Mouse (Mus musculus): Measurements from ENCODE around the gene Mob3a. TPM values are rescaled to one million over a fixed set of nuclear protein-coding genes. Genes with fewer than 3 reads are reported as not detected.

The Mob3a gene
- polyA plus RNA-seq, 1 experiment from 2014 or later = 60.3 TPM

- Histone ChIP-seq H3K36me3 (ENCODE audit: control insufficient read depth, insufficient read depth, low read length) (peaks cover 19% of the 10 kb centered on the region), H3K27me3 (ENCODE audit: control insufficient read depth, insufficient read depth, low read length) (no peaks in the 10 kb centered on the region), H3K9me3 (ENCODE audit: control insufficient read depth, low read length) (no peaks in the 10 kb centered on the region), H3K27ac (ENCODE audit: low read depth, low read length) (no peak overlapping the region), H3K4me2 (ENCODE audit: low read depth) (no peak overlapping the region), H3K9ac (ENCODE audit: low read length) (no peak overlapping the region), H3K4me1 (ENCODE audit: control insufficient read depth, insufficient read depth, low read length) (0 out of 2 replicates have a peak, but pooled peaks cover 4% of the 10 kb centered on the region), H3K4me3 (ENCODE audit: low read depth, low read length) (no peak overlapping the region)
- WGBS = 50% methylated on average over 5 of the region's 5 CpGs
- ATAC-seq (ENCODE audit: insufficient read depth, low FRiP score, low TSS enrichment) (no peak), DNase-seq (ENCODE audit: low spot score) (no peak)
Measured at GRCm38 (mm10) chr10:80663485-80664196, 38.1 kb downstream of the Mob3a start.

- Histone ChIP-seq H3K27me3 (ENCODE audit: control insufficient read depth, insufficient read depth, low read length) (no peaks in the 10 kb centered on the region), H3K36me3 (ENCODE audit: control insufficient read depth, insufficient read depth, low read length) (no peaks in the 10 kb centered on the region), H3K9ac (ENCODE audit: low read length) (no peak overlapping the region), H3K4me1 (ENCODE audit: control insufficient read depth, insufficient read depth, low read length) (0 out of 2 replicates have a peak, but pooled peaks cover 4% of the 10 kb centered on the region), H3K9me3 (ENCODE audit: control insufficient read depth, low read length) (no peaks in the 10 kb centered on the region), H3K4me3 (ENCODE audit: low read depth, low read length) (no peak overlapping the region), H3K4me2 (ENCODE audit: low read depth) (no peak overlapping the region), H3K27ac (ENCODE audit: low read depth, low read length) (no peak overlapping the region)
- WGBS = 36% methylated on average over 5 of the region's 5 CpGs
- DNase-seq (ENCODE audit: low spot score) (peak; percentile 47), ATAC-seq (ENCODE audit: insufficient read depth, low FRiP score, low TSS enrichment) (no peak)
Measured at GRCm38 (mm10) chr10:80661149-80661548, 40.6 kb downstream of the Mob3a start.

- H3K4me3 ChIP-seq (ENCODE audit: low read depth, low read length) = no peak overlapping the region
- H3K27me3 ChIP-seq (ENCODE audit: control insufficient read depth, insufficient read depth, low read length) = no peaks in the 10 kb centered on the region
- no peak overlapping the region for H3K4me2 ChIP-seq (ENCODE audit: low read depth)
- H3K9me3 ChIP-seq (ENCODE audit: control insufficient read depth, low read length) = no peaks in the 10 kb centered on the region
- H3K27ac ChIP-seq (ENCODE audit: low read depth, low read length) = no peak overlapping the region
- 19% methylated on average over 10 of the region's 10 CpGs for WGBS
- no peaks in the 10 kb centered on the region for H3K36me3 ChIP-seq (ENCODE audit: control insufficient read depth, insufficient read depth, low read length)
- ATAC-seq (ENCODE audit: insufficient read depth, low FRiP score, low TSS enrichment) (no peak), DNase-seq (ENCODE audit: low spot score) (peak; percentile 76)
- peaks cover 8% of the 10 kb centered on the region for H3K4me1 ChIP-seq (ENCODE audit: control insufficient read depth, insufficient read depth, low read length)
- no peak overlapping the region for H3K9ac ChIP-seq (ENCODE audit: low read length)
Measured at GRCm38 (mm10) chr10:80659213-80659612, 42.6 kb downstream of the Mob3a start.

GRCm38 (mm10) chr10:80658841-80659202 lies 43.0 kb downstream of the Mob3a start:
- no peak overlapping the region for H3K4me3 ChIP-seq (ENCODE audit: low read depth, low read length)
- no peak overlapping the region for H3K27ac ChIP-seq (ENCODE audit: low read depth, low read length)
- DNase-seq (ENCODE audit: low spot score) = no peak

DNA sequence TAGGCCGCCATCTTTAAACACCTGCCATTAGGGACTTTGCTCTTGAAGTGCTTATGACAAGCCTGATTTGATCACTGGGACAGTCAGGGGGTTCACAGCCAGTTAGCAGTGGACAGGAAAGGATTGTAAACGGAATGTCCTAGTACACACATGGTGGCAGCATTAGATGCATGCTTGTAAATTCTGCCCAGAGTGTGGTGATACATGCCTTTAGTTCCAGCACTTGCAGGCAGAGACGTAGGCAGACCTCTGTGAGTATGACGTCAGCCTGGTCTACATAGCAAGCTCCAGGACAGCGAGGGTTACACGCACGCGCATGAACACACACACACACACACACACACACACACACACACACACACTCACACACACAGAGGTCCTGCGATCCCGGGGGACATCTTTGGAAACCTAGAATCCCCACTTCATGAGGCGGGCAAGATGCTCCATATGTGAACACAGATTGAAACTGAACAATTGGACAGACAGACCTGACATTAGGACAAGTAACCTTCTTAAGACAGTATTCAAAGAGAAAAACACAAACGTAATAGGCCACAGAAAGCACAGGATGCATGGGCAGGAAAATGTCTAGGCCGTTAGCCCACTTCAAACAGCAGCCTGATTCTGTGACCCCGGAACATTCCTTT lies 43.5 kb downstream of the Mob3a start:
- Histone ChIP-seq H3K9ac (ENCODE audit: low read length) (no peak overlapping the region), H3K36me3 (ENCODE audit: control insufficient read depth, insufficient read depth, low read length) (no peaks in the 10 kb centered on the region), H3K9me3 (ENCODE audit: control insufficient read depth, low read length) (no peaks in the 10 kb centered on the region), H3K4me2 (ENCODE audit: low read depth) (no peak overlapping the region), H3K4me1 (ENCODE audit: control insufficient read depth, insufficient read depth, low read length) (peaks cover 8% of the 10 kb centered on the region), H3K27ac (ENCODE audit: low read depth, low read length) (no peak overlapping the region), H3K4me3 (ENCODE audit: low read depth, low read length) (no peak overlapping the region), H3K27me3 (ENCODE audit: control insufficient read depth, insufficient read depth, low read length) (no peaks in the 10 kb centered on the region)
- no peak for ATAC-seq (ENCODE audit: insufficient read depth, low FRiP score, low TSS enrichment)
- WGBS = 85% methylated on average over 14 of the region's 14 CpGs
- DNase-seq (ENCODE audit: low spot score) = no peak

More at GRCm38 (mm10) chr10:80658841-80659202, 43.0 kb downstream of the Mob3a start:
- Histone ChIP-seq H3K4me1 (ENCODE audit: control insufficient read depth, insufficient read depth, low read length) (peaks cover 8% of the 10 kb centered on the region), H3K9me3 (ENCODE audit: control insufficient read depth, low read length) (no peaks in the 10 kb centered on the region), H3K36me3 (ENCODE audit: control insufficient read depth, insufficient read depth, low read length) (no peaks in the 10 kb centered on the region), H3K4me2 (ENCODE audit: low read depth) (no peak overlapping the region), H3K27me3 (ENCODE audit: control insufficient read depth, insufficient read depth, low read length) (no peaks in the 10 kb centered on the region), H3K9ac (ENCODE audit: low read length) (no peak overlapping the region)
- no peak for ATAC-seq (ENCODE audit: insufficient read depth, low FRiP score, low TSS enrichment)
- 69% methylated on average over 4 of the region's 4 CpGs for WGBS

DNA sequence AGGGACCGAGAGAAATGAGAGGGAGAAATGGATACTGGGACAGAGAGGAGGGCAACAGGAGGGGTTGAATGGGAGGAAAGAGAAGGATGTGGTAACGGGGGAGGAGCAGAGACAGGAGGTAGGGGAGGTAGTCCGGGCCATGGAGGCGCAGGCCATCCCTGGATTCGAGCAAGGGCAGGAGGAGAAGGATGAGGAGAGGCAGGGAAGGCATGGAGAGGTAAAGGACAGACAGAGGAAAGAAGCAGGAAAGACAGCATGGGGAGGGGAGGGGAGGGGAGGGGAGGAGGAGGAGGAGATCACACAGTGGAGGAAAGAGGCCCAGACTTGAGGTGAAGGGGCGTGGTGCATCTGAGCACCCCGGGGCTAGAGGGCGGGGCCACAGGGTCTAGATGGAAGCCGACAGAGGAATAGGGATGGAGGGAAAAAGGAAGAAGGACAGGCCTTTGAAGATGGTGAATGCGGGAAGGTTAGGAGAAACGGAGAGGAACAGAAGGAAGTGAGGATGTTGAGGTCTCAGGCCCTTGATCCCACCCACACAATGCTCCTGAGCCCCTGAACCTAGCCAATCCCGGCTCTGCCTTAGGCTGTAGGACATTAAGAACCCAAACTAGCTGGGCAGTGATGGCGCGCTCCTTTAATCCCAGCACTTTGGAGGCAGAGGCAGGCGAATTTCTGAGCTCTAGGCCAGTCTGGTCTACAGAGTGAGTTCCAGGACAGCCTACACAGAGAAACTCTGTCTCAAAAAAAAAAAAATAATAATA lies 44.7 kb downstream of the Mob3a start, which contains the start of gene Btbd2:
Gene Btbd2, minus strand, starts transcription at position 209 of the 761 bp plus-strand sequence.
- H3K4me1 ChIP-seq (ENCODE audit: control insufficient read depth, insufficient read depth, low read length) = peaks cover 8% of the 10 kb centered on the region
- no peaks in the 10 kb centered on the region for H3K9me3 ChIP-seq (ENCODE audit: control insufficient read depth, low read length)
- no peaks in the 10 kb centered on the region for H3K27me3 ChIP-seq (ENCODE audit: control insufficient read depth, insufficient read depth, low read length)
- H3K9ac ChIP-seq (ENCODE audit: low read length) = peak within 1 kb of the TSS; percentile 95
- peak within 1 kb of the TSS; percentile 92 for H3K4me3 ChIP-seq (ENCODE audit: low read depth, low read length)
- no peaks in the 10 kb centered on the region for H3K36me3 ChIP-seq (ENCODE audit: control insufficient read depth, insufficient read depth, low read length)
- peak; percentile 20 for ATAC-seq (ENCODE audit: insufficient read depth, low FRiP score, low TSS enrichment)
- no peak for DNase-seq (ENCODE audit: low spot score)
- H3K27ac ChIP-seq (ENCODE audit: low read depth, low read length) = peak within 1 kb of the TSS; percentile 78
- H3K4me2 ChIP-seq (ENCODE audit: low read depth) = peak within 1 kb of the TSS; percentile 92
- WGBS = 19% methylated on average over 15 of the region's 15 CpGs

DNA sequence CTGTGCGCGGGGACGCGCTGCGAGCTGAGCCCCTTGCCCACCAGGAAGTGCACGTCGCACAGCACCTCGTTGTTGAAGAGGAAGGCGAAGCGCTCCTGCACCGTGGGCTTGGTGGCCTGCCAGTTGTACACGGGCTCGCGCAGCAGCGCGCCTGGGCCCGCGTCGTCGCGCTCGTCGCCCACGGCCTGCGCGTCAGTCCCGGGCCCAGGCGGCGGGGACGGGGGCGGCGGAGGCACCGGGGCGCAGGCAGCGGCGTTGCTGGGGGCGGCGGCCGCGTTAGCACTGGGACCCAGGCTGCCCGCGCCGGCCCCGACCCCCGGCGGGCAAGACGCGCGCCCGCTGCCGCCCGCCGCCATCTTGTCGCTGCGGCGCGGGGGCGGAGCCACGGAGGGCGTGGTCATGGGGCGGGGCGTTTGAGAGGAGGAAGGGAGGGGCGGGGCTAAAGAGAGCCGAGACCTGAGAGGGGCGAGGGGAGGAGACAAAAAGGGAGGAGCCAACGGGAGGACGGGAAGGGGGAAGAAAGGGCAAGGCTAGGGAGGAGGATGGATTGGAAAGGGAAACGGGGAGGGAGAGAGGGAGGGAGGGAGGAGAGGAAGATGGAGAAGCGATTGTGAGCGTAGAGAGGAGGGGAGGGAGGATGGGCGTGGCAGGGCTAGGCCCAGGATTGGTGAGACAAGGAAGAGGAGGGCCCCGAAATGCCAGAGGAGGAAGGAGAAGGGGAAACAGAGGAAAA lies 45.5 kb downstream of the Mob3a start:
- Histone ChIP-seq H3K36me3 (ENCODE audit: control insufficient read depth, insufficient read depth, low read length) (no peaks in the 10 kb centered on the region), H3K9ac (ENCODE audit: low read length) (peak overlapping the region; percentile 95), H3K27me3 (ENCODE audit: control insufficient read depth, insufficient read depth, low read length) (no peaks in the 10 kb centered on the region), H3K9me3 (ENCODE audit: control insufficient read depth, low read length) (no peaks in the 10 kb centered on the region), H3K4me3 (ENCODE audit: low read depth, low read length) (peak overlapping the region; percentile 92), H3K4me2 (ENCODE audit: low read depth) (peak overlapping the region; percentile 92), H3K4me1 (ENCODE audit: control insufficient read depth, insufficient read depth, low read length) (peaks cover 8% of the 10 kb centered on the region), H3K27ac (ENCODE audit: low read depth, low read length) (peak overlapping the region; percentile 78)
- WGBS = under 1% methylated on average over 71 of the region's 72 CpGs
- ATAC-seq (ENCODE audit: insufficient read depth, low FRiP score, low TSS enrichment) = peak; percentile 65
- DNase-seq (ENCODE audit: low spot score) = peak; percentile 98

GRCm38 (mm10) chr10:80655406-80656129 lies 46.2 kb downstream of the Mob3a start:
- Histone ChIP-seq H3K27me3 (ENCODE audit: control insufficient read depth, insufficient read depth, low read length) (no peaks in the 10 kb centered on the region), H3K9ac (ENCODE audit: low read length) (peak overlapping the region; percentile 95), H3K4me2 (ENCODE audit: low read depth) (peak overlapping the region; percentile 92), H3K4me1 (ENCODE audit: control insufficient read depth, insufficient read depth, low read length) (peaks cover 8% of the 10 kb centered on the region), H3K27ac (ENCODE audit: low read depth, low read length) (0 out of 2 replicates have a peak overlapping the region, but pooled peaks have one; percentile 58), H3K36me3 (ENCODE audit: control insufficient read depth, insufficient read depth, low read length) (no peaks in the 10 kb centered on the region), H3K9me3 (ENCODE audit: control insufficient read depth, low read length) (no peaks in the 10 kb centered on the region), H3K4me3 (ENCODE audit: low read depth, low read length) (peak overlapping the region; percentile 92)
- no peak for DNase-seq (ENCODE audit: low spot score)
- ATAC-seq (ENCODE audit: insufficient read depth, low FRiP score, low TSS enrichment) = peak; percentile 48
- WGBS = 3% methylated on average over 12 of the region's 12 CpGs
